Mouse (Mus musculus) myocyte (in vitro differentiated cells): ENCODE results near the gene Uvrag. TPM values are rescaled to one million over a fixed set of nuclear protein-coding genes. Genes with fewer than 3 reads are reported as not detected.

Experiments
- H3K27me3 ChIP-seq: one replicate; pipeline ENCODE4 v1.6.1; 2011; ENCODE audit not compliant: control insufficient read depth, insufficient read depth, insufficient read length
- H3K36me3 ChIP-seq: one replicate; pipeline ENCODE4 v1.6.1; 2011; ENCODE audit not compliant: control insufficient read depth, insufficient read depth
- H3K4me2 ChIP-seq: one replicate; pipeline ENCODE4 v1.6.1; 2011; ENCODE audit warnings: low read depth, control low read depth
- H3K4me3 ChIP-seq: one replicate; pipeline ENCODE4 v1.5.1; 2011; ENCODE audit warnings: mild to moderate bottlenecking, control low read depth, moderate library complexity
- H3K79me2 ChIP-seq: one replicate; pipeline ENCODE4 v1.6.1; 2011; ENCODE audit not compliant: control insufficient read depth, insufficient read depth
- H3ac ChIP-seq: one replicate; pipeline ENCODE4 v1.6.1; 2011; ENCODE audit not compliant: control insufficient read depth, insufficient read length
- CEBPB ChIP-seq: IDR thresholded peaks from 2 replicates; pipeline ENCODE4 v1.6.1; 2011; ENCODE audit warnings: mild to moderate bottlenecking, moderate library complexity; ENCODE audit not compliant: poor library complexity, insufficient read depth, severe bottlenecking
- E2F4 ChIP-seq: IDR thresholded peaks from one replicate; pipeline ENCODE4 v1.6.1; 2011; ENCODE audit warnings: mild to moderate bottlenecking, control low read depth, moderate library complexity; ENCODE audit not compliant: insufficient read depth
- MAX ChIP-seq: IDR thresholded peaks from one replicate; pipeline ENCODE4 v1.6.1; 2011; ENCODE audit warnings: low read depth, mild to moderate bottlenecking, control low read depth
- MYOD1 ChIP-seq, 3 experiments: IDR thresholded peaks; one replicate each; pipeline ENCODE4 v1.6.1; 2011; ENCODE audit warnings: control low read depth in 2 of 3, low read depth in 2 of 3, mild to moderate bottlenecking in 2 of 3, moderate library complexity in 1 of 3; ENCODE audit not compliant: insufficient read length in 2 of 3, control insufficient read depth in 1 of 3
- MYOG ChIP-seq, 3 experiments: IDR thresholded peaks; one replicate each; pipeline ENCODE4 v1.6.1; 2011; ENCODE audit warnings: control low read depth in 2 of 3, low read depth in 2 of 3, mild to moderate bottlenecking in 2 of 3; ENCODE audit not compliant: insufficient read length in 2 of 3, control insufficient read depth in 1 of 3, insufficient read depth in 1 of 3
- POLR2A ChIP-seq: IDR thresholded peaks from one replicate; pipeline ENCODE4 v1.6.1; 2011; ENCODE audit warnings: low read depth, mild to moderate bottlenecking, control low read depth, moderate library complexity; ENCODE audit not compliant: insufficient read length
- POLR2AphosphoS2 ChIP-seq: IDR thresholded peaks from one replicate; pipeline ENCODE4 v1.6.1; 2011; ENCODE audit warnings: low read depth, control low read depth; ENCODE audit not compliant: insufficient read length
- REST ChIP-seq: IDR thresholded peaks from one replicate; pipeline ENCODE4 v1.6.1; 2011; ENCODE audit warnings: mild to moderate bottlenecking, control low read depth, moderate library complexity; ENCODE audit not compliant: insufficient read depth, insufficient read length
- SRF ChIP-seq: IDR thresholded peaks from one replicate; pipeline ENCODE4 v1.6.1; 2011; ENCODE audit warnings: low read depth; ENCODE audit not compliant: control insufficient read depth, insufficient read length
- TCF12 ChIP-seq: IDR thresholded peaks from one replicate; pipeline ENCODE4 v1.6.1; 2011; ENCODE audit warnings: mild to moderate bottlenecking, control low read depth; ENCODE audit not compliant: poor library complexity, insufficient read depth, severe bottlenecking
- TCF3 ChIP-seq: IDR thresholded peaks from one replicate; pipeline ENCODE4 v1.6.1; 2011; ENCODE audit warnings: low read depth, control low read depth; ENCODE audit not compliant: insufficient read length
- USF1 ChIP-seq: IDR thresholded peaks from one replicate; pipeline ENCODE4 v1.6.1; 2011; ENCODE audit warnings: low read depth, mild to moderate bottlenecking, control low read depth, moderate library complexity
- polyA plus RNA-seq: library from polyadenylated mRNA; unstranded; fragments of >200 nt; fragmentation: generic; extraction: Trizol; gene quantifications from one replicate; pipeline ENCODE4 v1.2.1, GENCODE M21; 2012; ENCODE audit warnings: missing spikeins

Gene Uvrag
- polyA plus RNA-seq, 1 experiment: 9.0 TPM

DNA sequence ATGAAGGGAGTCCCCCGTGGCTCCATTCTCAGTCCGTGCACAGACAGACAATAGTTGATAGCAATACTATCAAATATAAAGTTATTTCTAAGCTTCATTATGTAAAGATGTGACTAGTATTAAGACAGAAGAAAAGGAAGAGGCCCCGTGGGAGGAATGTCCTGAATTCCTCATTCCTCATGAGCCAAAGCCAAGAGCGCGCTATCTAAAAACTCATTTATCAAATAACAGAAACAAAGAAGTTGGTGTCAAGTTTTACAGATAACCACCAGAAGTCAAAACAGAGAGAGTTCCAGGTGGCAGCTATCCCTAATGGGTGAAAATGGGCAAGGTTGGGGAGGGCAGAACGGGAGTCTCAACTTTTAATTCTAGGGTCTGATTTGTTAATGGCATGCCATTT lies 95.4 kb downstream of the Uvrag start:
- Histone ChIP-seq H3K4me3 (no peak overlapping the region), H3K36me3 (no peaks in the 10 kb centered on the region), H3K27me3 (no peaks in the 10 kb centered on the region), H3ac (no peak overlapping the region), H3K4me2 (no peak overlapping the region), H3K79me2 (no peaks in the 10 kb centered on the region)
- TF ChIP-seq POLR2A (no peak), REST (no peak), MYOG (IDR thresholded peaks at IDR 0.05; ENCODE audit: control insufficient read depth in 1 of 3, insufficient read depth in 1 of 3, insufficient read length in 2 of 3, low read depth in 2 of 3) (no peak)

DNA sequence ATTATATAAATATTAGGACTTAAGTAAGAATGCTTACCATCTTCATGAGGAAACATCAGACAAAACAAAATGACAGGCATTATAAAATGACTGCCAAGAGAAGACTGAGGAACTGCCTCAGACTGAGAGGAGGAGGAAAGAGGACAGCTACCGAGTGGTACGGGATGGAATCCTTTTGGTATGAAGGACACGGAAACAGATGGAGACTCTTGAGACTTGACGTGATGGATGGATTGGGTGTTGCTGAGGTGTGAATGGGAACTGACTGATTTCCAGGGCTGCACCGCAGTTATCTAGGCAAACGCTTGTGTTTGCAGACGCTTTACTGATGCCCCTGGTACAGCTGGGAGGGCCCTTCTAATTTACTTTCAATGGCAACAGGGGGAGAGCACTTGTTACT lies 97.0 kb downstream of the Uvrag start:
- Histone ChIP-seq H3ac (no peak overlapping the region), H3K36me3 (no peaks in the 10 kb centered on the region), H3K4me3 (no peak overlapping the region), H3K27me3 (no peaks in the 10 kb centered on the region), H3K4me2 (no peak overlapping the region), H3K79me2 (no peaks in the 10 kb centered on the region)
- TF ChIP-seq USF1: no peak

DNA sequence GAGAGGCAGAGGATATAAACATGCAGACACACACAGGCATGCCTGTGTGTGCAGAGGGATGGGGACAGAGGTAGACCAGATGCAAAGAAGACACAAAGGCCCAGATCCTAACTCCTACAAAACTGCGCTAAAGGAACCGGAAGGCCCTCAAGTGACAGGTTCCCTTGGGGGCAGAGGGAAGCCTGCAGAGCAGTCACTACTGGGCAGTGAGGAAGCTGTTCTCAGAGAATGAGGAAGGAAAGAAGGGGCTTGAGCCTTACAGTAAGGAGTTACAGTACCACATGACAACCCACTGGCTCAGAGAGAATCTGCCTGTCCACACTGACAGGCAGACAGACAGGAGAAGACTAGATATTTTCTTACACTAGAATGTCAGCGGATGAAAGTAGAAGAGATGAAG lies 97.6 kb downstream of the Uvrag start:
- no peak overlapping the region for H3K4me3 ChIP-seq
- H3K36me3 ChIP-seq: no peaks in the 10 kb centered on the region
- no peak overlapping the region for H3K4me2 ChIP-seq
- no peak overlapping the region for H3ac ChIP-seq
- H3K79me2 ChIP-seq: no peaks in the 10 kb centered on the region
- no peak for TF ChIP-seq TCF12
- no peak for TF ChIP-seq REST
- no peak for TF ChIP-seq USF1
- TF ChIP-seq TCF3: no peak
- no peak for TF ChIP-seq CEBPB
- TF ChIP-seq MAX: no peak
- TF ChIP-seq MYOG (IDR thresholded peaks at IDR 0.05; ENCODE audit: control insufficient read depth in 1 of 3, insufficient read depth in 1 of 3, insufficient read length in 2 of 3, low read depth in 2 of 3): no peak
- no peak for TF ChIP-seq POLR2AphosphoS2
- TF ChIP-seq POLR2A: no peak
- TF ChIP-seq MYOD1 (IDR thresholded peaks at IDR 0.05; ENCODE audit: control insufficient read depth in 1 of 3, insufficient read length in 2 of 3, low read depth in 2 of 3): no peak
- no peak for TF ChIP-seq E2F4
- TF ChIP-seq SRF: no peak
- H3K27me3 ChIP-seq: no peaks in the 10 kb centered on the region

DNA sequence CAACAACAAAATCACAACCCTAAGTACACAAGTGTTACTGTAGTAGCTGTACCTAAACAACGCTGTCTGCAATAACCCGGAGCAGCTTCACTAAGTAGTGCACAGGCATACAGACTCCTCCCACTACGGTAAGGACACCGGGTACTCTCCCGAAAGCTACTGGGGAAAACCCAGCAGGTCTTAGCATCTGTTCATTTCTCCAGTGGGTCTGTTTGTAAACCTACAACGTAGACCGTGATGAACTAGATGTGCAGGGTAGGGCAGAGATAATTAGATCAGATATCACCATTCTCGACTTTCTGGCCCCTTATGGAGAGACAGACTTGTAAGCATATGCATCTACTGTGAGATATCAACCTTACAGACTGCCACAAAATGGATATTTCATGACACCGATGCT lies 99.1 kb downstream of the Uvrag start:
- H3K27me3 ChIP-seq: no peaks in the 10 kb centered on the region
- no peaks in the 10 kb centered on the region for H3K36me3 ChIP-seq
- no peaks in the 10 kb centered on the region for H3K79me2 ChIP-seq
- H3K4me2 ChIP-seq: no peak overlapping the region
- TF ChIP-seq CEBPB: no peak
- no peak for TF ChIP-seq MYOD1 (IDR thresholded peaks at IDR 0.05; ENCODE audit: control insufficient read depth in 1 of 3, insufficient read length in 2 of 3, low read depth in 2 of 3)
- TF ChIP-seq E2F4: no peak
- TF ChIP-seq USF1: no peak
- TF ChIP-seq MYOG (IDR thresholded peaks at IDR 0.05; ENCODE audit: control insufficient read depth in 1 of 3, insufficient read depth in 1 of 3, insufficient read length in 2 of 3, low read depth in 2 of 3): no peak
- no peak for TF ChIP-seq TCF3
- TF ChIP-seq MAX: no peak
- TF ChIP-seq POLR2A: no peak
- TF ChIP-seq TCF12: no peak
- TF ChIP-seq REST: no peak
- no peak for TF ChIP-seq POLR2AphosphoS2
- TF ChIP-seq SRF: no peak
- H3ac ChIP-seq: no peak overlapping the region
- H3K4me3 ChIP-seq: no peak overlapping the region

DNA sequence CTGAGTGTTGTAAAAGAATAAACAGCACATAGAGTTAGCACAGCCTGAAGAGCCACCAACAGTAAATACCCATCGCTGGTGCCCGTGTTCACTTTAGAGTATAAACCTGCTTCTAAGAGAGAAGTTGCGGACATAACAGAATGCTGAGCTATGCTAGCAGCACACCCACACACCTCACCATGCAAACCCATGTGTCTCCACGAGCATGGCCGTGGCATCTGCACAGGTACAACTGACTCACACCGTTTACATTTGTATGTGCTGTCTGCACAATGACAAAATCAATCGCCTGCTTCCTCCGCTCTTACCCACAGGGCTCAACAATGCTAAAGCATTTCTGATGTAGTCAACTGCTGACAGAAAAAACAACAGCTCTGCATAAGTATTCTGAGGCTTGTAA lies 101.0 kb downstream of the Uvrag start:
- Histone ChIP-seq H3K4me2 (no peak overlapping the region), H3K27me3 (no peaks in the 10 kb centered on the region), H3ac (no peak overlapping the region), H3K79me2 (no peaks in the 10 kb centered on the region), H3K4me3 (no peak overlapping the region), H3K36me3 (no peaks in the 10 kb centered on the region)
- TF ChIP-seq TCF12 (no peak), TCF3 (no peak), POLR2A (no peak), E2F4 (no peak), CEBPB (no peak), REST (no peak), USF1 (no peak), POLR2AphosphoS2 (no peak), MYOD1 (IDR thresholded peaks at IDR 0.05; ENCODE audit: control insufficient read depth in 1 of 3, insufficient read length in 2 of 3, low read depth in 2 of 3) (no peak), MAX (no peak), SRF (no peak), MYOG (IDR thresholded peaks at IDR 0.05; ENCODE audit: control insufficient read depth in 1 of 3, insufficient read depth in 1 of 3, insufficient read length in 2 of 3, low read depth in 2 of 3) (no peak)
